Mouse (Mus musculus): Measurements from ENCODE around the gene Serinc2. TPM values are rescaled to one million over a fixed set of nuclear protein-coding genes. Genes with fewer than 3 reads are reported as not detected.

Serinc2 gene
- polyA plus RNA-seq (2012; rRNA removed) = 0.29 and 0.81 TPM in 2 replicates

GRCm38 (mm10) chr4:130279105-130279504, at the start of gene Serinc2:
Gene Serinc2, minus strand, starts transcription at chr4:130279205.

GRCm38 (mm10) chr4:130308231-130309081, 29.5 kb upstream of the Serinc2 start, which contains the start of the genes Fabp3 and Gm10570:
Gene Fabp3, plus strand, starts transcription at chr4:130308595.
Gene Gm10570, minus strand, starts transcription at chr4:130308674.

GRCm38 (mm10) chr4:130222179-130222578, 56.8 kb downstream of the Serinc2 start, which contains the start of gene Gm853:
Gene Gm853, minus strand, starts transcription at chr4:130222401.

Other genes starting within 250 kb of the Serinc2 start
- gene Col16a1, start 231.4 kb downstream of the Serinc2 start, polyA plus RNA-seq (2012; rRNA removed) = 1.8 and 4.6 TPM in 2 replicates
- 20.9 and 25.4 TPM in 2 replicates for gene Pef1, start 176.6 kb downstream of the Serinc2 start, polyA plus RNA-seq (2012; rRNA removed)
- gene Hcrtr1, start 139.8 kb downstream of the Serinc2 start, polyA plus RNA-seq (2012; rRNA removed) = 0.02 TPM in 1 of 2 replicates, not detected in the other
- gene Tinagl1, start 104.1 kb downstream of the Serinc2 start, polyA plus RNA-seq (2012; rRNA removed) = 21.6 and 23.1 TPM in 2 replicates
- not detected in 2 replicates for gene Gm853, start 56.8 kb downstream of the Serinc2 start, polyA plus RNA-seq (2012; rRNA removed)
- gene Fabp3, start 29.4 kb upstream of the Serinc2 start, polyA plus RNA-seq (2012; rRNA removed) = 0.29 and 1.3 TPM in 2 replicates
- gene Gm10570, start 29.5 kb upstream of the Serinc2 start, polyA plus RNA-seq (2012; rRNA removed) = not detected in 2 replicates
- 20.1 and 21.8 TPM in 2 replicates for gene Zcchc17, start 80.7 kb upstream of the Serinc2 start, polyA plus RNA-seq (2012; rRNA removed)
- 47.5 and 53.9 TPM in 2 replicates for gene Snrnp40, start 80.9 kb upstream of the Serinc2 start, polyA plus RNA-seq (2012; rRNA removed)

Measured in liver, embryonic 14 days (tissue).